ENCODE assay signal across 9 mouse cellular contexts in the genomic region with DNA sequence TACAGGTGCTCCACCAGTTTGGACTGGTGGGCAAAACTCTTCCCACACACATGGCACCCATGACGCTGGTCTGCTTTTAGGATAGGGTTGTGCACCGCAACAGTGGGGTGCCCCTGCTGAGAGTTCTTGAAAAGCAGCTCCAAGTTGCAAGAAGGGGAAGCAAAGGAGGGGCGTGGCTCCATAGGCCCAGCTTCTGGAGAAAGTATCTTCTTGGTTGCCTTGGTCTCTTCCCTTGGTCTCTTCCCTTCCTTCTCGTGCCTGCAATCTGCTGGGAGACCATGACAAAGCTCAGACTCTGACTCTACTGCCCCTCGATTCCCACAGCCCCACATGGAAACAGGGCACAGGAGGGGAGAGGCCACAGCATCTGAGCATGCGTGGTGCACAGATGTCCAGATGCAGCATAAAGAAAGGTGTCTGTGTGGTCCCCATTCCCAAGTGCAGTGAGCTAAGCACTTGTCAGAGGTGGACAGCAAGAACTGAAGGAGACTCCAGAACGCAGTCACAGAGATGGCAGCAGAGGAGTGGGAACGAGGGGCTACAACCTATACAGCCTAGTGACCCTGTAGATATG. TPM values are rescaled to one million over a fixed set of nuclear protein-coding genes. Genes with fewer than 3 reads are reported as not detected.
DNase-seq lines count a peak whose midpoint lies in the region; ATAC-seq lines count a peak whose summit lies in the region.
"Had no signal": no experiment of that assay in that cellular context is flagged by ENCODE, and none has a peak within 500 bp of the region (broad histone marks: within the 10 kb centered on the region; RNA-seq: fewer than 3 reads in every experiment).

No protein-coding gene starts in this region.

- H3K36me3 ChIP-seq in heart, embryonic 11.5 days (ENCODE audit: control insufficient read depth, insufficient read depth, low read length): no peaks in the 10 kb centered on the region
- H3K36me3 ChIP-seq in hindbrain, embryonic 15.5 days: no peaks in the 10 kb centered on the region
- peaks cover 13% of the 10 kb centered on the region for H3K36me3 ChIP-seq in midbrain, embryonic 13.5 days

- DNase-seq in heart, postnatal 4 days: no peak
- peak; percentile 64 for DNase-seq in MEL-GATA-1-ER (ENCODE audit: extremely low read depth, low read depth)
- DNase-seq in adrenal gland, adult 18-20 months (ENCODE audit: low spot score in 2 of 2): no peak
- no peak for DNase-seq in urinary bladder, postnatal 4 days (ENCODE audit: low spot score in 2 of 2)
- no peak for DNase-seq in lung, postnatal 25 days (ENCODE audit: low spot score)
- DNase-seq: cerebellum, adult 18-20 months had no signal

- H3K27ac ChIP-seq in heart, embryonic 11.5 days (ENCODE audit: low read depth, low read length): no peak overlapping the region
- H3K27ac ChIP-seq in hindbrain, embryonic 15.5 days (replicated peaks): peak overlapping the region; percentile 91; the same call in 1 of the 2 replicates
- no peak overlapping the region for H3K27ac ChIP-seq in midbrain, embryonic 13.5 days

- 0 out of 2 replicates have a peak overlapping the region, but pooled peaks have one; percentile 85 for H3K9ac ChIP-seq in heart, embryonic 11.5 days (ENCODE audit: low read depth, low read length)
- H3K9ac ChIP-seq in hindbrain, embryonic 15.5 days: peak overlapping the region; percentile 85; the same call in 1 of the 2 replicates
- peak overlapping the region; percentile 85 for H3K9ac ChIP-seq in midbrain, embryonic 13.5 days (replicated peaks)

- H3K4me2 ChIP-seq in heart, embryonic 11.5 days: peak overlapping the region; percentile 68
- peak overlapping the region; percentile 60 for H3K4me2 ChIP-seq in hindbrain, embryonic 15.5 days
- H3K4me2 ChIP-seq in midbrain, embryonic 13.5 days (replicated peaks): peak overlapping the region; percentile 80

- WGBS in heart, embryonic 11.5 days (ENCODE audit: insufficient replicate concordance): 80% methylated on average over 8 of the region's 8 CpGs
- WGBS in hindbrain, embryonic 15.5 days: 91% methylated on average over 8 of the region's 8 CpGs
- 87% methylated on average over 8 of the region's 8 CpGs for WGBS in midbrain, embryonic 13.5 days

- H3K4me3 ChIP-seq in heart, embryonic 11.5 days (ENCODE audit: low read depth, low read length): peak overlapping the region; percentile 71
- peak overlapping the region; percentile 79 for H3K4me3 ChIP-seq in hindbrain, embryonic 15.5 days
- H3K4me3 ChIP-seq in midbrain, embryonic 13.5 days (replicated peaks): peak overlapping the region; percentile 66

- H3K27me3 ChIP-seq in heart, embryonic 11.5 days (ENCODE audit: control insufficient read depth, insufficient read depth, low read length): no peaks in the 10 kb centered on the region
- H3K27me3 ChIP-seq in hindbrain, embryonic 15.5 days: no peaks in the 10 kb centered on the region
- no peaks in the 10 kb centered on the region for H3K27me3 ChIP-seq in midbrain, embryonic 13.5 days

- no peaks in the 10 kb centered on the region for H3K9me3 ChIP-seq in heart, embryonic 11.5 days (replicated peaks; ENCODE audit: control insufficient read depth, low read length)
- H3K9me3 ChIP-seq in hindbrain, embryonic 15.5 days: no peaks in the 10 kb centered on the region
- no peaks in the 10 kb centered on the region for H3K9me3 ChIP-seq in midbrain, embryonic 13.5 days

- H3K4me1 ChIP-seq in heart, embryonic 11.5 days (ENCODE audit: control insufficient read depth, insufficient read depth, low read length): peaks cover 13% of the 10 kb centered on the region
- H3K4me1 ChIP-seq in hindbrain, embryonic 15.5 days (replicated peaks): peaks cover 16% of the 10 kb centered on the region
- H3K4me1 ChIP-seq in midbrain, embryonic 13.5 days (replicated peaks): peaks cover 18% of the 10 kb centered on the region

- no peak for ATAC-seq in heart, embryonic 11.5 days (replicated peaks; ENCODE audit: insufficient number of reproducible peaks, low FRiP score, low TSS enrichment)
- ATAC-seq in hindbrain, embryonic 15.5 days (ENCODE audit: low FRiP score, low read depth): no peak
- ATAC-seq in midbrain, embryonic 13.5 days: 0 out of 2 replicates have a peak, but pooled peaks have one; percentile 2

RNA-seq across cellular contexts. Expression of a gene that starts 1.1 kb away (rescaled TPM):
- 4.9 and 5.6 TPM in 2 replicates for polyA plus RNA-seq in heart, embryonic 11.5 days (2014; fragmentation: Nextera tagmentation; extraction: Ambion mirVana)
- 1 to 10 TPM; 4.0 to 4.8 TPM for total RNA-seq in heart, postnatal 4 days (2021)
- polyA plus RNA-seq in hindbrain, embryonic 15.5 days (2015; fragmentation: Nextera tagmentation; extraction: Ambion mirVana): 5.6 and 6.4 TPM in 2 replicates
- polyA plus RNA-seq in midbrain, embryonic 13.5 days (2015; fragmentation: Nextera tagmentation; extraction: Ambion mirVana): 5.9 and 8.4 TPM in 2 replicates
- 1 to 10 TPM; 8.2 to 8.4 TPM for total RNA-seq in adrenal gland, adult 18-20 months (2021)

RNA-seq across cellular contexts. Expression of a gene that starts 5.4 kb away (rescaled TPM):
- 3.7 and 5.5 TPM in 2 replicates for polyA plus RNA-seq in heart, embryonic 11.5 days (2014; fragmentation: Nextera tagmentation; extraction: Ambion mirVana)
- 1 to 10 TPM; 2.6 to 3.2 TPM for total RNA-seq in heart, postnatal 4 days (2021)
- polyA plus RNA-seq in hindbrain, embryonic 15.5 days (2015; fragmentation: Nextera tagmentation; extraction: Ambion mirVana): 3.9 and 5.1 TPM in 2 replicates
- 5.7 and 6.2 TPM in 2 replicates for polyA plus RNA-seq in midbrain, embryonic 13.5 days (2015; fragmentation: Nextera tagmentation; extraction: Ambion mirVana)
- 1 to 10 TPM; 4.1 to 5.0 TPM for total RNA-seq in adrenal gland, adult 18-20 months (2021)

RNA-seq across cellular contexts. Expression of a gene that starts 14.3 kb away (rescaled TPM):
- 4.6 and 4.8 TPM in 2 replicates for polyA plus RNA-seq in heart, embryonic 11.5 days (2014; fragmentation: Nextera tagmentation; extraction: Ambion mirVana)
- 1 to 10 TPM; 4.9 to 5.0 TPM for total RNA-seq in heart, postnatal 4 days (2021)
- polyA plus RNA-seq in hindbrain, embryonic 15.5 days (2015; fragmentation: Nextera tagmentation; extraction: Ambion mirVana): 4.8 and 4.9 TPM in 2 replicates
- 5.1 and 5.2 TPM in 2 replicates for polyA plus RNA-seq in midbrain, embryonic 13.5 days (2015; fragmentation: Nextera tagmentation; extraction: Ambion mirVana)
- total RNA-seq in adrenal gland, adult 18-20 months (2021): 1 to 10 TPM; 6.6 to 6.9 TPM

RNA-seq across cellular contexts. Expression of a gene that starts 16.5 kb away (rescaled TPM):
- polyA plus RNA-seq in heart, embryonic 11.5 days (2014; fragmentation: Nextera tagmentation; extraction: Ambion mirVana): 4.4 and 4.9 TPM in 2 replicates
- 1 to 10 TPM; 5.8 to 5.9 TPM for total RNA-seq in heart, postnatal 4 days (2021)
- 8.4 and 8.8 TPM in 2 replicates for polyA plus RNA-seq in hindbrain, embryonic 15.5 days (2015; fragmentation: Nextera tagmentation; extraction: Ambion mirVana)
- 8.4 and 9.3 TPM in 2 replicates for polyA plus RNA-seq in midbrain, embryonic 13.5 days (2015; fragmentation: Nextera tagmentation; extraction: Ambion mirVana)
- total RNA-seq in adrenal gland, adult 18-20 months (2021): 10 to 100 TPM; 10.4 to 13.0 TPM

RNA-seq across cellular contexts. Expression of a gene that starts 29.5 kb away (rescaled TPM):
- 14.7 and 23.5 TPM in 2 replicates for polyA plus RNA-seq in heart, embryonic 11.5 days (2014; fragmentation: Nextera tagmentation; extraction: Ambion mirVana)
- total RNA-seq in heart, postnatal 4 days (2021): 1 to 10 TPM; 3.8 to 6.0 TPM
- 26.8 and 28.0 TPM in 2 replicates for polyA plus RNA-seq in hindbrain, embryonic 15.5 days (2015; fragmentation: Nextera tagmentation; extraction: Ambion mirVana)
- polyA plus RNA-seq in midbrain, embryonic 13.5 days (2015; fragmentation: Nextera tagmentation; extraction: Ambion mirVana): 34.8 and 35.6 TPM in 2 replicates
- 10 to 100 TPM in 1 of 2 experiments, 1 to 10 TPM in 1; 9.9 to 11.4 TPM for total RNA-seq in adrenal gland, adult 18-20 months (2021)
